Mouse (Mus musculus) hindbrain, embryonic 11.5 days (tissue): ENCODE measurements around the gene Elp1. TPM values are rescaled to one million over a fixed set of nuclear protein-coding genes. Genes with fewer than 3 reads are reported as not detected.

Experiments
- ATAC-seq: fragments of 200-750 bp; cut with Nextera tagmentation; 2 replicates; pipeline ENCODE4 v1.8.0; 2017; ENCODE audit warnings: mild to moderate bottlenecking, moderate TSS enrichment, moderate library complexity; ENCODE audit not compliant: low FRiP score
- DNase-seq: peaks from one replicate; pipeline ENCODE4 v3.0.0-alpha.2; 2015; ENCODE audit warnings: low spot score
- H3K27ac ChIP-seq: fragments of 300-500 bp; sonication (generic); 2 replicates; pipeline ENCODE4 v1.5.1; 2014; ENCODE audit warnings: mild to moderate bottlenecking, low read depth, low read length
- H3K27me3 ChIP-seq: fragments of 300-500 bp; sonication (generic); 2 replicates; pipeline ENCODE4 v1.6.1; 2014; ENCODE audit warnings: mild to moderate bottlenecking, low read length, moderate library complexity, mixed read lengths; ENCODE audit not compliant: control insufficient read depth, insufficient read depth
- H3K36me3 ChIP-seq: fragments of 300-500 bp; sonication (generic); 2 replicates; pipeline ENCODE4 v1.6.1; 2014; ENCODE audit warnings: mild to moderate bottlenecking, low read length, moderate library complexity, mixed read lengths; ENCODE audit not compliant: control insufficient read depth, insufficient read depth
- H3K4me1 ChIP-seq: fragments of 300-500 bp; sonication (generic); replicated peaks from 2 replicates; pipeline ENCODE4 v1.6.1; 2014; ENCODE audit warnings: low read length, mixed read lengths; ENCODE audit not compliant: control insufficient read depth, insufficient read depth
- H3K4me2 ChIP-seq: fragments of 300-500 bp; sonication (generic); replicated peaks from 2 replicates; pipeline ENCODE4 v1.6.1; 2014; ENCODE audit warnings: mild to moderate bottlenecking, low read depth, low read length
- H3K4me3 ChIP-seq: fragments of 300-500 bp; sonication (generic); 2 replicates; pipeline ENCODE4 v1.5.1; 2014; ENCODE audit warnings: low read depth, low read length
- H3K9ac ChIP-seq: fragments of 300-500 bp; sonication (generic); 2 replicates; pipeline ENCODE4 v1.6.1; 2014; ENCODE audit warnings: low read depth, low read length
- H3K9me3 ChIP-seq: fragments of 300-500 bp; sonication (generic); 2 replicates; pipeline ENCODE4 v1.6.1; 2016; ENCODE audit warnings: low read length; ENCODE audit not compliant: control insufficient read depth
- WGBS: fragments of 180-500 bp; shearing (Covaris S2); extraction: QIAGEN DNeasy Blood & Tissue Kit; methylation state at CpG from one replicate; pipeline ENCODE4 v1.1.7; 2014; 5-methylcytosine and 5-hydroxymethylcytosine counted together
- polyA plus RNA-seq: library from polyadenylated mRNA; unstranded; fragments of >200 nt; fragmentation: Nextera tagmentation; extraction: Ambion mirVana; gene quantifications from 2 replicates; pipeline ENCODE4 v1.2.1, GENCODE M21; 2014

Elp1 gene
- polyA plus RNA-seq, 1 experiment from 2014 or later, result 74.9 TPM

- no peaks in the 10 kb centered on the region for H3K27me3 ChIP-seq
- DNase-seq (no peak), ATAC-seq (no peak)
- no peak overlapping the region for H3K9ac ChIP-seq
- no peak overlapping the region for H3K4me3 ChIP-seq
- peaks cover 24% of the 10 kb centered on the region for H3K36me3 ChIP-seq
- whole genome bisulfite sequencing, result 93% methylated on average over 10 of the region's 10 CpGs
- H3K4me1 ChIP-seq, result no peaks in the 10 kb centered on the region
- H3K9me3 ChIP-seq, result no peaks in the 10 kb centered on the region
- H3K27ac ChIP-seq, result no peak overlapping the region
- H3K4me2 ChIP-seq, result no peak overlapping the region
Observed at GRCm38 (mm10) chr4:56756966-56757600, 45.0 kb downstream of the Elp1 start.

DNA sequence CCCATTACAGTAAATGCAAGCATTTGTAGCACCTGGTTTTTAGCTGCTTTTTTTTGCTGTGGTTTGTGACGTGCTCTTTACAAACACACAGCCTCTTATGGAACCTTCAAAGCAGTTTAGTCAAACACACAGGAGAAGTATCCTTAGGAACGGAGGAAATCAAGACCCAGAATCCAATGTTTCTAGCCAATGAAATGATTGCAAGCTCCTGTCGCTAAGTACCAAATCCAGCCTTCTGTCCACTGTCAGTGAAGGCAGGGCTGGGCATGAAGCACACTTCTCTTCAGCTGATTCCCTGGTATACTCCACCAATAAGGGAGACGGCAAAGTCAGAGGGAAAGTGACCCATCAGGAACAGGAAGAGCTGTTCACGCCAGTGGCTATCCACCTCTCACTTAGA is 46.1 kb downstream of the Elp1 start:
- DNase-seq, result no peak
- Histone ChIP-seq H3K9me3 (no peaks in the 10 kb centered on the region), H3K9ac (no peak overlapping the region), H3K4me1 (no peaks in the 10 kb centered on the region), H3K4me3 (no peak overlapping the region), H3K27me3 (no peaks in the 10 kb centered on the region), H3K27ac (no peak overlapping the region), H3K4me2 (no peak overlapping the region), H3K36me3 (peaks cover 30% of the 10 kb centered on the region)
- ATAC-seq, result no peak
- 94% methylated on average over 5 of the region's 5 CpGs for WGBS

- peaks cover 10% of the 10 kb centered on the region for H3K36me3 ChIP-seq
- no peak overlapping the region for H3K4me2 ChIP-seq
- H3K27ac ChIP-seq, result no peak overlapping the region
- H3K9me3 ChIP-seq, result no peaks in the 10 kb centered on the region
- 98% methylated on average over 9 of the region's 9 CpGs for WGBS
- ATAC-seq, result no peak
- no peak overlapping the region for H3K9ac ChIP-seq
- no peaks in the 10 kb centered on the region for H3K4me1 ChIP-seq
- H3K27me3 ChIP-seq, result no peaks in the 10 kb centered on the region
- no peak overlapping the region for H3K4me3 ChIP-seq
- DNase-seq, result no peak
Observed at GRCm38 (mm10) chr4:56747456-56747855, 54.7 kb downstream of the Elp1 start.

DNA sequence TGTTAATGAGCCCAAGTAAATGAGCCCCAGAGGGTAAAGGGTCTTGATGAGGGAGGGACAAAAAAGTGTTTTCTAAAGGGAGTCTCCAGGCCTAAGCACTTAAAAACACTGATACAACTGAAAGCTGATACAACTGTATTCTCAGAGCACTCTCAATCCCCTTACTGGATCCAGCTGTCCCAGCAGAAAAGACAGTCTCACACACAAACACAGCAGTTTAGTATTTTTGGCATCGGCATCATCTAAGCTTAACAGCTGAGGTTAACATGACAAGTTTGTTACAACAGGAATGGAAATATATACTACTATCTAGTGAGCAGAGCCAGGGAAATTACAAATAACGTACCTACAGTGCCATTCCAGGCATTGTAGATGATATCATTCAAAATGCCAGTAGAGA is 55.8 kb downstream of the Elp1 start:
- WGBS, result 96% methylated on average over 2 of the region's 2 CpGs
- H3K4me3 ChIP-seq, result no peak overlapping the region
- ATAC-seq (no peak), DNase-seq (no peak)
- no peak overlapping the region for H3K9ac ChIP-seq
- H3K27ac ChIP-seq, result no peak overlapping the region
- no peaks in the 10 kb centered on the region for H3K9me3 ChIP-seq
- H3K36me3 ChIP-seq, result peaks cover 7% of the 10 kb centered on the region; the same call in 1 of the 2 replicates
- no peaks in the 10 kb centered on the region for H3K4me1 ChIP-seq
- no peak overlapping the region for H3K4me2 ChIP-seq
- H3K27me3 ChIP-seq, result no peaks in the 10 kb centered on the region

DNA sequence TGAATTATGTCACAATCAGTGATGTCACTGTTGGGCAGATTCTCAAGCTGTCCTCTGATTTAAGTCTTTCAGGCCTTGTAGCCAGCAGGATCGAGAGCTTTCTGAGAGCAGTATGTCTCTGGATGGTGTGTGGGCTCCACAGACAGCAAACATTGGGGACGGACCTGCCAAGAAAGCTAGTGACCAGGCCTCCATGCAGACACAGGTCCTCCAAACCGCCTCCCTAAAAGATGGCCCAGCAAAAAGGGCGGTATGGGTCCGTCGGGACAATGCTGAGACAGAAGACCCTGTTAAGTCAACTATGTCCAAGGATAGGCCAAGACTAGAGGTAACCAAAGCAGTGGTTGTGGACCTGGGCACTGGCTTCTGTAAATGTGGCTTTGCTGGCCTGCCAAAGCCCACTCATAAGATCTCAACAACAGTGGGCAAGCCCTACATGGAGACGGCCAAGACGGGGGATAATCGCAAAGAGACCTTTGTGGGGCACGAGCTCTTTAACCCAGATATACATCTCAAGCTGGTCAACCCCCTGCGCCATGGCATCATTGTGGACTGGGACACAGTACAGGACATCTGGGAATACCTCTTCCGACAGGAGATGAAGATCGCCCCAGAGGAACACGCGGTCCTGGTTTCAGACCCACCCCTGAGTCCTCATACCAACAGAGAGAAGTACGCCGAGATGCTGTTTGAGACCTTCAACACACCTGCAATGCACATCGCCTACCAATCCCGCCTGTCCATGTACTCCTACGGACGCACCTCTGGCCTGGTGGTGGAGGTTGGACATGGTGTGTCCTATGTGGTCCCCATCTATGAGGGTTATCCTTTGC is 58.6 kb downstream of the Elp1 start, which contains the start of gene Actl7a:
Actl7a (plus strand) TSS at position 51 of the 833 bp plus-strand sequence.
- Histone ChIP-seq H3K4me3 (no peak within 1 kb of the TSS), H3K4me1 (no peaks in the 10 kb centered on the region), H3K4me2 (no peak within 1 kb of the TSS), H3K36me3 (peaks cover under 1% of the 10 kb centered on the region; the same call in 1 of the 2 replicates), H3K9me3 (no peaks in the 10 kb centered on the region), H3K9ac (no peak within 1 kb of the TSS), H3K27ac (no peak within 1 kb of the TSS), H3K27me3 (no peaks in the 10 kb centered on the region)
- ATAC-seq (no peak), DNase-seq (no peak)
- WGBS, result 97% methylated on average over 21 of the region's 21 CpGs

- no peaks in the 10 kb centered on the region for H3K9me3 ChIP-seq
- no peak overlapping the region for H3K9ac ChIP-seq
- ATAC-seq, result no peak
- WGBS, result 93% methylated on average over 4 of the region's 4 CpGs
- no peaks in the 10 kb centered on the region for H3K4me1 ChIP-seq
- no peak for DNase-seq
- H3K4me2 ChIP-seq, result no peak overlapping the region
- H3K27me3 ChIP-seq, result no peaks in the 10 kb centered on the region
- H3K36me3 ChIP-seq, result no peaks in the 10 kb centered on the region
- H3K27ac ChIP-seq, result no peak overlapping the region
- H3K4me3 ChIP-seq, result no peak overlapping the region
Observed at GRCm38 (mm10) chr4:56742698-56743097, 59.4 kb downstream of the Elp1 start.

GRCm38 (mm10) chr4:56741041-56741493 is 61.1 kb downstream of the Elp1 start, which contains the start of gene Actl7b:
TSS of gene Actl7b (minus strand) at chr4:56741443.
- H3K4me1 ChIP-seq, result no peaks in the 10 kb centered on the region
- no peaks in the 10 kb centered on the region for H3K27me3 ChIP-seq
- no peak within 1 kb of the TSS for H3K4me2 ChIP-seq
- no peak within 1 kb of the TSS for H3K27ac ChIP-seq
- H3K36me3 ChIP-seq, result no peaks in the 10 kb centered on the region
- no peak for DNase-seq
- no peak within 1 kb of the TSS for H3K9ac ChIP-seq
- WGBS, result 95% methylated on average over 13 of the region's 13 CpGs
- H3K9me3 ChIP-seq, result no peaks in the 10 kb centered on the region
- no peak for ATAC-seq
- H3K4me3 ChIP-seq, result no peak within 1 kb of the TSS

GRCm38 (mm10) chr4:56740611-56741010 is 61.5 kb downstream of the Elp1 start:
- H3K36me3 ChIP-seq, result no peaks in the 10 kb centered on the region
- no peak for DNase-seq
- no peak overlapping the region for H3K9ac ChIP-seq
- H3K27ac ChIP-seq, result no peak overlapping the region
- WGBS, result 95% methylated on average over 20 of the region's 20 CpGs
- H3K4me3 ChIP-seq, result no peak overlapping the region
- no peaks in the 10 kb centered on the region for H3K27me3 ChIP-seq
- H3K4me1 ChIP-seq, result no peaks in the 10 kb centered on the region
- H3K4me2 ChIP-seq, result no peak overlapping the region
- H3K9me3 ChIP-seq, result no peaks in the 10 kb centered on the region
- ATAC-seq, result no peak
